Mouse (Mus musculus) frontal cortex, postnatal 36 days (tissue): ENCODE data around the gene Stx7.
A peak's percentile ranks its signal among the peaks of the same experiment; 100 is the strongest.
"Not testable (repeated sequence)": the region's sequence is repeated elsewhere in the genome, so short reads cannot be mapped to it uniquely, and the experiment has no call there.

ENCODE experiments used
- DNase-seq, 2 experiments: peaks; one replicate each; pipeline ENCODE4 v3.0.0; 2022; ENCODE audit warnings: low spot score in 2 of 2

Stx7 gene

DNA sequence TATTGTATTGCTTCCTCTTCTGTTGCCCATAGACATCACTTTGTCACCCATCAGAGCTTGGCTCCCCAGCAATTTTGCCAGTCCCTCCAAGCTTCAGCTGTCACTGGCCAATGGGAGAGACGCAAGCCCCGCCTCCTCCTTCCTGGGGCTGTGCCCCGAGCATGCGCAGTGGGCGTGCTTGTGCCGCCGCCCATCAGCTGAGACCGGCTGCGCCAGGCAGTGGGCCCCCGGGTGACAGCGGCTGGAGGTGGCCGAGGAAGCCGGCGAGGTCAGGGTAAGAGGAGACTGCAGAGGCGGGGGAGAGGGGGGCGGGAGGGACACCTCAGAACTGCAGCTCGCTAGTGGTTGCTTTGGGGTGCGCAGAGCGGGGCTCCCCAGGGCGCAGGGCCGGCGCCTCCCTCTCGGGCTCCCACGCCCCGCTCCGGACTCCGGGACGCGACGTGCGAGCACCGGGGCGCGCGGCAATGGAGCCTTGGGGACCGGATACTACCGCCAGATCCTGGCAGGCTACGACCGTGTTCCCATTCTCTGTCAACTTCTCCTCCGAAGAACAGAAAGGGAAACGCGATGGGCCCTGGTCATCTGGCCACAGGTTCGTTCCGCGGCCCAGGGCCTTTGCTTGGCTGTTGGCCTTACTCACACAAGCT is at the start of gene Stx7:
Gene Stx7, plus strand, starts transcription at position 168 of the 647 bp plus-strand sequence.
- peak; percentile 90 to 92 for DNase-seq

- not testable (repeated sequence) for DNase-seq
Measured at GRCm38 (mm10) chr10:24101812-24102211, 47.3 kb upstream of the Stx7 start, which contains the start of gene Taar8c. TSS of gene Taar8c (minus strand) at chr10:24101912.

GRCm38 (mm10) chr10:24103299-24103698 is 45.8 kb upstream of the Stx7 start:
- DNase-seq, result not testable (repeated sequence)

- DNase-seq, result no peak
Measured at GRCm38 (mm10) chr10:24107747-24108146, 41.4 kb upstream of the Stx7 start.

- no peak for DNase-seq
Measured at GRCm38 (mm10) chr10:24108236-24108635, 40.9 kb upstream of the Stx7 start.

- DNase-seq, result not testable (repeated sequence)
Measured at GRCm38 (mm10) chr10:24109434-24109833, 39.7 kb upstream of the Stx7 start, which contains the start of gene Taar9. TSS of gene Taar9 (minus strand) at chr10:24109534.

GRCm38 (mm10) chr10:24111116-24111778 is 37.9 kb upstream of the Stx7 start:
- peak; percentile 9 to 21 for DNase-seq

DNA sequence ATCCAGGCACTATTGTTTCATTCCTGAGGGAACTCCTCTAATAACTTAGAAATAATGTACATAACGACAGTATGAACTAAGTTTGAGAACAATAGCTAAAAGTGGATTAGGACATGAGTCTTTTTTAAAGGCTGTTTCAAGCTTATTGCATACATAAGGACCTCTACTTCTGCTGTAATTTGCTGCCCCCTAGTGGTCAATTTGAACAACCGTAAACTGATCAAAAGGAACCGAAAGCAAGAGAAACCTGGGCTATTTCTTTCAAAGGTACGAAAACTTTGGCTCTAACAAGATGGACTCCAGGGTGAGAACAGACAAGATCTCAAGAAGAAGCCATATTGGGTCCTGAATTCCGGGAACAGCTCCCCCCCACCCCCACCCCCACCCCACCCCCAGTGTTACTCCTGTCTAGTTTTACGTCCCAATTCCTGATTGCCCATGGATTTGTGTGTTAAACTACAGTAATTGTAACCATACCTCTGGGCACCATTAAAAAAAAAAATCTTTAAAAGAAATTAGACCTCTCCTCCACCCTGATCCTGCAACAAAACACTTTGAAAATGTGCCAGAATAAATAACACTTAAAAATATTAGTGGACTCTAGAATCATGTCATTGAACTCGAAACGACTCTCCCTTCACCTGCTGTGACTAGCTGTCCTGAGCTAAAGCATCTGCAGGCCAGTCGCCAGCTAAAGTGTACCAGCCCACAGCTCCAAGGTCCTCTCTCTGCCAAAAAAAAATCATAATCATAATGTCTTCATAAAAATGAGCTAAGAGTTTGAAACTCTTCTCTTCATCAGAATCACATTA is 17.4 kb upstream of the Stx7 start:
- peak in 1 of 2 experiments; percentile 55 for DNase-seq

GRCm38 (mm10) chr10:24132273-24132672 is 16.8 kb upstream of the Stx7 start:
- no peak for DNase-seq

GRCm38 (mm10) chr10:24133132-24133531 is 16.0 kb upstream of the Stx7 start:
- no peak for DNase-seq

DNA sequence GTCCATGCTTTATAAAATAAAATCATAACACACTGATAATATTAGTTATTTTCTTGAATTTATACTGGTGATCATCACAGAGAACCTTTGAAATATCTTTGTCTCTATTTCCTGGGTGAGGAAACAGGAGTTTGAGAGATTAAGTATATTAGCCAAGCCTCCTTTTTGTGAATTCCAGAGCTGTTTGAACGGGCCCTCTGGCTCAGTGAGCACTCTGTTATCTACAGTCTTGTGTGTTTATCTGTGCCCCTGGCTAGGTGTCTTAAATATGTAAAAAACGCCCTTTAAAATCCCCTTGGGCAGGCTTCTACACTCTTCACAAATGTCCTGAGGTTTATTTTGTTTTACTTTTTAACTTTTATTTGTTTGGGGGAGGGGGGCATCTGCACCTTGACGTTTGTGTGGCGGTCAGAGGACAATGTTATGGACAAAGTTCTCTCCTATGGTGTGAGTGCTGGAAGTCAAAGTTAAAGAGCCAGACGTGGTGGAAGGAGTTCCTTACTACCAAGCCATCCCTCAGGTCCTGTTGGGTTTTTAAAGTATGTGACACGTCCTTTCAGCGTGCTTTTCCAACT is 14.9 kb upstream of the Stx7 start:
- no peak for DNase-seq

DNA sequence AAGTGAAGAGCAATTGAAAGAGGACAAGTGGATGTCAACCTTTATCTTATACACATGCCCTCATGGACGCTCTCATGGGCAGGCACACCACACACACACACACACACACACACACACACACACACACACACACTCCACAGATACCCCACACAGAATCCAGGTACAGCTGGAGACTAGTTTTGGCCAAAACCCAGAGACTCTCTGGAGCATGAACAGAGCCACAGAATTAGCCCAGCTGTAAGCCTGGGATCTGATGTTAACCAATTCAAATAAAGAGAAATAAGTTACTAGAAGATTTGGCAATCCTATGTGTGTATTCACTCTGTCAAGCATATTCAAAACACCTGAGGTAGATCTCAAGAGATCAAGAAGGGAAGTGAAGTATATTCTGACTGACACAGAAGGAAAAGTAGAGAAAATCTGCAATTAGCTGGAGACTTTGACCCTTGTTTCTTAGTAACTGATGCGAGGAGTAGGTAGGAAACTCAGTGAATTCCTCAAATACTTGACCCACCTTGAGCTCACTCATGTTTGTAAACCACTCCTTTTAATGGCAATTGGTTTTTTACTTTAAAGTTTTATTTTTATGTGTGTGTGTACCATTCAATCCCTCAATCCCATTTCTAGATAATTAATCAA is 10.4 kb upstream of the Stx7 start:
- no peak for DNase-seq

DNA sequence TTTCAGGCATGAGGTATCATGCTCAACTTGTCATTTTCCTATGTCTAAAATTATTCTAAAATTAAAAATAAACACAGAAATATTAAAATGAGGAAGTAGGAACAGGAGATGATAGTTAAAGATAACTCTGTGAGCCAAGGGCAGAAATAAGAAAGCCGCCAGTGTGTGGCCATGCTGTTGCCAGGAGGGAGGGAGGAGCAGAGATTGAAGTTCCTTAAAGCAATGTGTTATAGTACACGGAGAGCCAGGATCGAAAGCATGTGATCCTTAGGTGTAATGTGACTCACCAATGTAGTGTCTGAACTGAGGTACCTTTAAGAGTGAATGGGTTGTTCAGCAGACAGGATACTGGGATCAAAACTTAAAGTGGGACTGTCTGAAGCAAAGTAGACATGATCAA is 6.4 kb upstream of the Stx7 start:
- DNase-seq, result no peak

- no peak for DNase-seq
Measured at GRCm38 (mm10) chr10:24150086-24150485, 984 bp downstream of the Stx7 start.

DNA sequence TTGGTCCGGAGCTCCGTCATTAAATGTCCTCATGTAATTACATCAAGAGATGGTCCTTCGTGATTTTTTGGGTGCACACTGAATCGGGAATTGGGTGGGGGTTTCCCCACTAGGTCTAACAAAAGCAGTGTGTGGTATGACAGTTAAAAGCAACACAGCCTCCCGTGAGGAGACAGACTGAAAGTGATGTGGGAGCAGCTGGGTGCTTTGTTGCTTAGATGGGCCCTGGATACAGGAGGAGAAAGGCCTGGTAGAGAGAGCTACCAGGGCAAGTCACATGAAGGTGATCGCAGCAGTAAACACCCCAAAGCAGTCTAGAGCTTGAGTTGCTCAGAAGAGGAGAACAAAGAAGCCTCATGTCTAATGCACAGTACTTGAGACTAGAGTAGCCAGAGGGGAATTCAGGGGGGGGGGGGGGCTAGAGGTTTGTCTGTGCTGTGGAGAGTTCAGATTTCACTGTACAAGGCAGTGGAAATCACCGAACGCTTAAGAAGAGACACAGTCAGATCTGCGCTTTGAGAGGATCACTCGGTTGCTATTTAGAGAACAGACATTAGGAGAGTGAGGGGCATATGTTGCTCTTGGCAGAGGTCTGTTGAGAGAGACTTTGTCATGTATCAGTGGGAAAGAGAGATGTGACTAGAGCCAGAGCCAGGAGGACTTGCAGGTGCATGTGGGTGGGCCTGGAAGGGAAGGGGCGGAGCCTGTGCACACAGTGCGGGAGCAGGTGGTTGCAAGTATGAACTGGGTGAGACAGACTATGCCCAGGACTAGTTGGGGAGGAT is 9.6 kb downstream of the Stx7 start:
- no peak for DNase-seq

GRCm38 (mm10) chr10:24159575-24159974 is 10.5 kb downstream of the Stx7 start:
- DNase-seq, result no peak

DNA sequence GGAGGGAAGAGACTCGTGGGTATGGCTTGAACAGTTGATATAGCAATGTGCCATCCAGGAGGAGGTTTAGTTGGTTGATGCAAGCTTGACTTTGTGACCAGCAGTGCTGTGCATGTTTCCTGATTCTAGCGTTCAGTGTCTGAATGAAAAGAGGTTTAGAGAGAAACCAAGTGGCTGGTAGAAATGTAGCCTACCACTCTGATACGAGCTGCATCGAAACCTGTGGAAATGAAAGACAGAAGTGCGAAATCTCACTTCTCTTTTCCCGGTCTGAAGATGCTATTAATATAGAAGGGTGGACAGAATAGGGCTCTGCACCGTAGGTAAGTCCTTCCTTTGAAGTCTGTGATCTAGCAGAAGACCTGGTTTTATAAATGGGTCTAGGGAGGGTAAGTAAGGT is 11.2 kb downstream of the Stx7 start:
- DNase-seq, result no peak

DNA sequence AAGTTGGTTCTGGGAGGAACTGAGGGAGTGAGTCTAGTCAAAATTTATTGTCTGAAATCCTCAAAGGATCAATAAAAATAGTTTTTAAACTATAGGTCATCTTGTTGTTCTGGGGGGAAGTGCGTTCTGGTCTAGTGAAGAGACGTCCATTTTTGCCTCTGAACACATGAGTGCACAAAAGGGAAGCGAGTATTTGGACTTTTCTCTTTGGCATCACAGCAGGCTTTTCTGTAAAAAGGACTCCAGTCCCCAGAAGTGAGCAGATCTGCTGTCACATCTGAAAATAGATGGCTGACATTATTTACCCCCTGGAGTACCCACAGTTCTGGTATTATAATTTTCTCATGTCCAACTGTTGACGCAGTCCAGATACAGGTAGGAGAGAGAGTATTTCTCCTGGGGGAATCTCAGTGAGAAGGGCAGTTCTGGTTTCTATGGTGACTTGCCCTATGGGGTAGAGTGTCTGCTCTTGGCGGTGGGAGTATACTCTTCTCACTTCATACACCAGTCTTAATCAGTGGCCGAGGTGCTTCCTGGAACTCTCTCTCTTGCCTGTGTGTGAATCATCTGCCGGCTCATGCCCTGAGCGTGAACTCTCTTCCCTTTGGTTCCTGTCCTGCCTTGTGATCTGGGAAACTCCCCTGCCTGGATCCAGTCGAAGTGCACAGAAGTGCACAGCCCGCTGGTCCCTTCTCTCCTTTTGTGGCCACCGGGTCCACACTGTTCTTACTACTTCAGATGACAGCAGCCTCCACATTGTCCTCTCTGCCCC is 15.2 kb downstream of the Stx7 start:
- DNase-seq, result no peak

DNA sequence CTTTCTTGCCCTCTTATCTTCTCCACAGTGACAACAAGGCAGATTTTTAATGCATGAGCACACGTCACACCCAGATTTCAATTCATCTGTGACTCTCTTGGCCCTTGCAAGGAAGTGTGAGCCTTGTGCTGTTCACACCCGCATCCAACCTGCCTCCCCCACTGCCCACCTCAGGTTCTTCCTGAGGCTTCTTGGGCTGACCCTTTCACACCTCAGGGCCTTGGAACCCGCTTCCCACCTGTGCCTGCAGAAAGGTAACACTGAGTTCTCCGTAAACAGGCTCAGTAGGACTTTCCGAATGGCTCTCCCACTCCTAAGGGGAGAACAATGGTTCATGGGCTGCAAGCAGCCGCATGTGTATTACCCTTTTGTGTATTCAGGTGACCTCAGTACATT is 15.8 kb downstream of the Stx7 start:
- no peak for DNase-seq

GRCm38 (mm10) chr10:24165526-24166055 is 16.5 kb downstream of the Stx7 start:
- no peak for DNase-seq
